Mouse (Mus musculus) v-Abl transformed pro-B cells (cell line): Measurements from ENCODE around the gene Cdc37.

Source experiments
- in situ Hi-C, 2 experiments: fragments of 400-800 bp; cut with MboI; formaldehyde crosslinking; loops; one replicate each; pipeline ENCODE4 v1.15.1; 2025; ENCODE audit not compliant: unreplicated experiment in 2 of 2

Gene Cdc37

DNA sequence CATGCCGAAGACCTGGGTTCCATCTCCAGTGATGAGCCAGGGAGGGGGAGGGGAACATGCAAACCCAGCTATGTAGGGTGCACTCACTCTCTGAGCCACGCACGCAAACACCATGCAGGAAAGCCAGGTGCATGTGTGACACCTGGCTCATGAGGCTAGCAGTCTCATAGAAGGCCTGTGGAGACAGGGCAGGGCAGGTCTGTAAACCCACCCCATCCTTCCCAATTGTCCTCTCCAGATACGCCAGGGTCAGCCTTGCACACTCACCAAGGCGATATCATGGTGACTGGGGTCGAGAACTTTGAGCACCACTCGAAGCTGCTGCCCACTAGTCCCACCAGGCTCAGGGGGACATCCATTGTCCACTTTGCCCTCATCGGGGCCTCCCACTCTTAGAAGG lies 34.7 kb downstream of the Cdc37 start:
- in situ Hi-C loops, result no loop called here

DNA sequence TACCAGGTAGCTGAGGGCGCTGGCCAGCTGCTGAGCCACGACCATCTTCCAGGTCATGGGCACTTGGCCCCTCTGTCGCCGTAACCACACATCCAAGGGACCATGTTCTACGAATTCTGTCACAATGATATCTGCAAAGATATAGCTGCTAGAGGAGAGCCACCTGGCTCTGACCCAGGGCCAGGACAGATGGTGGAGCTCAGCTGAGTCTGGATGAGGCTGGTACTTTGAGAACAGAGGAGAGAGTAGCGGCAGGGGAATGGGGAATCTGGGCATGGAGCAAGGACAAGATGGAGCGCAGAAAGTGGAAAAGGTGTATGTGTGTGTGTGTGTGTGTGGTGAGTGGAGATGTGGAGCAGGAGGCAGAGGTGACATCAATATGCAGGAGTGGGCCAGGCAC lies 35.6 kb downstream of the Cdc37 start:
- in situ Hi-C loops, result no loop called here

DNA sequence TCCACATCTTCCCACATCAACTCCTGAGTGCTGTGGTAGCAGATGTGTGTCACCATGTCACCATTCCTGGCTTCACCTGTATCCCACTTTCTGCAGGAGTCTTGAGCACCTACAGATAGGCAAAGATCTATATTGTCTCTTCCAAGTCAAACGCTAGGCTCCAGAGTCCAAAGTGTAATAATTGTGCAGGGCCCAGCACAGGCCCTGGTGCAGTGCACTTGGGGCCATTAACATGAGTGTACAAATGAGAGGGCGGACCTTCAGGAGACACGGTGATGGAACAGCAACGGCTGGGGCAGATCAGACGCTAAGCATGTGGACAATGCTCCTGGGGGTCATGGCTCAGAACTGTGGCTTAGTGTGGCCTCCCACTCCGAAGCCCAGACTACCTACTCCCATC lies 36.0 kb downstream of the Cdc37 start:
- in situ Hi-C loops, result no loop called here

DNA sequence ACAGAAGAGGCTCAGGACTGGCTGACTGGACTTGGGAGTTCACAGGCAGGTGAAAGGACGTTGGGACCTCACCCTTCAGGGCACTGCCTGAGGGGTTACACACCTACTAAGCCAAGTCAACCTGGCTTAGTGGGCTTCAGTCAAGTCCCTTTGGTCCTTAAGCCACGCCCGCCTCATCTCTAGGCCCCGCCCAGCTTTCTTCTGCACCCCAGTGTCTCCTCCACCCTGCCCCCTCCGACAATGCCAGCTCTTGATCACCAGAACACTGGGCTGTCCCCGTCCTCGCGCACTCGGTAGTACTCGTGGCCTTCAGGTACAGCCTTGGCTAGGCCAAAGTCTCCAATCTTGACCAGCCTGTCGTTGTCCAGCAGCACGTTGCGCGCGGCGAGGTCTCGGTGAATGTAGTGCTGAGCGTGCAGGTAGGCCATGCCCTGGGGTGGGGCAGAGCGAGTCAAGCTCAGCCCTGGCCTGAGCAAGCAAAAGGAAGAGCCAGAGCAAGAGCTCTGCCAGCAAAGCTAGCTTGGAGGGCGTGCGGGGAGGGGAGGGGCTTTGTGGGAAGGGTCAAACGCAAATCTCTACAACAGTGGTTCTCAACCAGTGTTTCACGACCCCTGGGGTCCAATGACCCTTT lies 42.1 kb downstream of the Cdc37 start:
- in situ Hi-C loops, result no loop called here

DNA sequence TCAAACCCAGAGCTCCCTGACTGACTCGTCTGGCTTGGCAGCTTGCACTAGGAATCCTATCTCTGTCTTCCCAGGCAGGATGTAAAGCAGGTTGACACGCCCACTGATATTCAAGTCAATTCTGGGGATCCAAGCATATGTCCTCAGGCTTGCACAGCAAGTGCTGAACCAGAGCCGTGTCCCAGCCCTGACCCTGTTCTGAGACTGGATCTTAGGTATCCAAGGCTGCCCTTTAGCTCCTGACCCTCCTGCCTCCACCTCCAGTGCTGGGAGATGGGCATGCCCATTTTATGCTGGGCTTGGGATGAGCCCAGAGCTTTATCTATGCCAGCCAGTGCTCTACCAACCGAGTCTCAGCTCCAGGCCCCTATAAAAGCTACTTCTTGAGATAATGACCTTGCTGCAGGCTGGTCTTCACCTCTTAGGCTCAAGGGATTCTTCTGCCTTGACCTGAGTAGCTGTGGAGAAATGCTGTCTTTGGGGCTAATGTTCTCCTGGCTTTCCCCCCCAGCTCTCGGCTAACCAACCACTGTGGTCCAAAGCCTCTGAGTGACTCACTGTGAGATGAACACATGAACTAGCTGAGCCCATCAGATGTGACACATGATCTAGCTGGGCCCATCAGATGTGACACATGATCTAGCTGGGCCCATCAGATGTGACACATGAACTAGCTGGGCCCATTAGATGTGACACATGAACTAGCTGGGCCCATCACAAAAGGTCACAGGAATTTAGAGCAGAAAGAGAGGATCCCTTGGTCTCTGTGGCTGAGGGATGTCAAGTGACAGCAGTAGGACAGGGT lies 43.8 kb downstream of the Cdc37 start:
- in situ Hi-C loops, result no loop called here

DNA sequence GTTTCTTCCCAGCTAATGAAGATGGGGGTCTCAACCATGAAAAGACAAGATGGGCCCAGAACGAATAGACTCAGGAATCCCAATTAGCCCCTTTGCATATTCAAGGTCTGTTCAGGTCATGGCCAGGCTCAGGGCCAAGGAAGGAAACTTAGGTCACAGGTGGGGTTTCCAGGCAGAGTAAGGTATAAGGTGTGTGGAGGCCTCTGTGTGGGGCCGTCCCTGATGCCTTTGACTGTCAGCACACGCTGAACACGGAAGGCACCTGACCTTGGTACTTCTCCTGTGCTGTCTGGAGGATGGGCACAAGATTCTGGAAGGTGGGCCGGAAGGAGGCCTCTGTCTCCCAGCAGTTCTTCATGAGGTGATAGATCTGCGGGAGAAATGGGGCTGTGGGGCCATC lies 45.0 kb downstream of the Cdc37 start:
- in situ Hi-C loops, result no loop called here

DNA sequence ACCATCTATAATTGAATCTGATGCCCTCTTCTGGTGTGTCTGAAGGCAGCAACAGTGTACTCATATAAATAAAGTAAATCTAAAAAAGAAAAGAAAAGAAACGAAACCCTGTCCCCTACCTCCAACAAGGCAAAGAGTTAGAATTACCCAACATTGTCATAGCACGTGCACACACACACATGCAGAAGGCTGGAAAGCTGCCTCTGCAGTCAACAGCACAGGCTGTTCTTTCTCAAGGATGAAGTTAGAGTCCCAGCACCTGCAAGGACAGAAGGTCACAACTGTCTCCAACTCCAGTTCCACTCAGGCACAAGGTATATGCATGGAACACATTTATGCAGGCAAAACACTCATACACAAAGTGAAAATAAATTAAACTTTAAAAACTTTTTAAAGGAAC lies 47.7 kb downstream of the Cdc37 start:
- in situ Hi-C loops, result no loop called here

DNA sequence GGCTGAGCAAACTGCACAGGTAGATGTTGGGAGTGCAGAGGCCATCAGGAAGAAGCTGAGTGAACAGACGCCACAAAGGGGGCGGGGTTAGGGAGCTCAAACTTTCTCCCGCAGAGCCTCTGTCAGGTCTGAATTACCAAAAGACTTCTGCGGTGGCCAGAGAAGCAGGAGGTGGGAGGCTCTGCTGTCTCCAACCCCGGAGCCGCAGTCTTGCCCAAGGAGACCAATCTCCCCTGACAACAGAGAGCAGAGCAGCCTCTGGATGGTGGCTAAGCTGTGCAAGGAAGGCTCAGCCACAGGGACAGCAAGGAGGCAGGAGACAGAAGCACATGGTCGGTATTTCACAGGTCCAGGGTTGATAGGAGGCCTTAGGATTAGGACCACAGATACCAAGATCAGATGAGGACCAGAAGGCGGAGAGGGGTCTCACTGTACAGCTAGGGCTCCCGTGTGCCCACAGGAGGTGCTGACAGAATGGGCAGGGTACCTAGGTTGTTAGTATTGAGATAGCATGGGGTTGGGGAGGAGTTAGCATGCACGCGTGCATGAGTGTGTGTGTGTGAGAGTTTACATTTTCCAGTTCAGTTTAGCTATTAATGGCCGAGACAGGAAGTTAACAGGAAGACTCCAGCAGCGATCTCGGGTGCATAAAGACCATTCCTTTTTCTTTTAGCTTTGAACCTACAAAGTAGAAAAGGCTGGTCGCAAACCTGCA lies 49.2 kb downstream of the Cdc37 start:
- in situ Hi-C loops, result no loop called here

DNA sequence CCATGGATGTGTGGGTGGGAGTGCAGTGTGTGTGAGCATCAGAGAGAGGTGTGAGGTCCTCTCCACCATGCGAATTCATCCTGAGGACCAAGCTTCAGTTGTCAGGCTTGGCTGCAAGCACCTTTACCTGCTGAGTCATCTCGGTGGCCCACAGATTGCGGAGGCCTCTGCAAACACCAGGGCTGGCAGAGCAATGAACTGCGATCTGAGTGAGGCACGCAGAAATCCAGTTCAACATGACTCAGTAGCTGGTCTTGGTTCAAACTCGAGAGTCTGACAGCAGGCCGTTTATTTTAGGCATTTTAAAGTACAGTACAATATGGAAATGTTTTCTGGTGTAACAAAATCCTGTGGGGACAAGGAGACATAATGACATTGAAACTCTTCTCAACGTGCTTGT lies 52.0 kb downstream of the Cdc37 start:
- in situ Hi-C loops, result no loop called here

DNA sequence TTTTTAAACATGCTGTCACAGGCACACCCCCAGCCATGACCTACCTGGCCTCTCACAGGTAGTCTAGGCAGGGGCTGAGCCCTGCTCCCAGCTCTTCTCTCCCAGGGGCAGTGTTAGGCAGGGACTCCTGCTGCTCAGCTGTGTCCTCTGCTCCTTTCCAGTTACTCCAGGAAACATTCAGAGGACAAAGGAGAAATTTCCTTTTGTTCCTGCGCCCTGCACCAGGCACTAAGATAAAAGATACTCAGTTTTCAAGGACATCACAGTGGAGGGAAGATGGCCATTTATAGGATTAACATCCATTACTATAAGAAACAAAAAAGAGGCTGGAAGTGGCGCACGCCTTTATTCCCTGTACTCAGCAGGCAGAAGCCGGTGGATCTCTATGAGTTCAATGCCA lies 53.8 kb downstream of the Cdc37 start:
- in situ Hi-C loops, result no loop called here

DNA sequence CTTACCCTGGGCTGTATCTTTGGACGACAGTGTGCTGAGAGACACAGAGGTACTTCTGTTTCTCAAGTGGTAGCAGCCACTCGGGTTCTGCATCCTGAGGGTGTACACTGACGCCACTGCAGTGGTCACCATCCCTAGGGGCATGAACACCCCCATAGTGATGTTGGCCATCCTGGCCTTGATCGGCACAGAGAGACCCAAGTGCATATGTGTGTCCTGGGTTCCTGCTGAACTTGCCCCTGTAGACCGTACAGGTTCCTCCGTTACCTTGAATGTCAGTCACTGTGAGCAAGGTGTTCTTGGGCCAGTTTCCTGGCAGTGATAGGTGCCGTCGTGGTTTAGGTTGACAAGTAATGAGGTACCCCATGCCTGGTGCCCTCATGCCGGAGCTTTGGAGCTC lies 56.4 kb downstream of the Cdc37 start:
- in situ Hi-C loops, result loop anchor here in 1 of 2 experiments (5.0 kb wide), 1 partner anchor 34 kb away; no protein-coding TSS in a partner anchor

DNA sequence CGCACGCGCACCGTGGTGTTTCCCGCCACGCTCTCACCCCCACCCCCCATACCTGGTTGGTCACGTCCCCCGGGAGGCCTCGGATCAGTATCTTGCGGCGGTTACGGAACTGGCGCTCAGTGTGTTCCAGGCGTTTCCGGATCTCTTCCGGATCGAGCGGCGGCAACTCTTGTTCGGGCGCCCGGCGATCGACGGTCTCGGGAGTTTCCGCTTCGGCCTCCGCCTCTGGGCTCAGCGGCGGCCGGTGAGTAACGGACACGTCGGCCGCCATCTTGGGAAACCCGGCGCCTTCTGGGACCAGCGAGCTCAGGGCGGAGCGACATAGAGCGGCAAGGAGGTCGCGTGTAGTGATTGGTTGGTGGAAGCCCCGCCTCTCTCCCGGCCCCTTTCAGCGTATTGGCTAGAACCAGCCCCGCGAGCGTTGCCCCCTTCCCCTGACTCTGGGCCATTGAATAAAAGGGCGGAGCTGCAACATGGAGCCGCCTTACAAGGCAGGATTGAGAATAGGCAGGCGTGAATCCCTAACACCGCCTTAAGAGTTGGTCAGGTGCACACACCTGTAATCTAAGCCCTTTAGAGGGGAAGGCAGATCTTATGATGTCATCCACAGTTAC lies 58.0 kb downstream of the Cdc37 start, which contains the start of the genes Gm38431 and Raver1:
Gm38431 (minus strand) TSS at position 291 of the 614 bp plus-strand sequence.
Raver1 (minus strand) TSS at position 302 of the 614 bp plus-strand sequence.
- in situ Hi-C loops, result loop anchor here in 1 of 2 experiments (5.0 kb wide), 1 partner anchor 35 kb away; no protein-coding TSS in a partner anchor

DNA sequence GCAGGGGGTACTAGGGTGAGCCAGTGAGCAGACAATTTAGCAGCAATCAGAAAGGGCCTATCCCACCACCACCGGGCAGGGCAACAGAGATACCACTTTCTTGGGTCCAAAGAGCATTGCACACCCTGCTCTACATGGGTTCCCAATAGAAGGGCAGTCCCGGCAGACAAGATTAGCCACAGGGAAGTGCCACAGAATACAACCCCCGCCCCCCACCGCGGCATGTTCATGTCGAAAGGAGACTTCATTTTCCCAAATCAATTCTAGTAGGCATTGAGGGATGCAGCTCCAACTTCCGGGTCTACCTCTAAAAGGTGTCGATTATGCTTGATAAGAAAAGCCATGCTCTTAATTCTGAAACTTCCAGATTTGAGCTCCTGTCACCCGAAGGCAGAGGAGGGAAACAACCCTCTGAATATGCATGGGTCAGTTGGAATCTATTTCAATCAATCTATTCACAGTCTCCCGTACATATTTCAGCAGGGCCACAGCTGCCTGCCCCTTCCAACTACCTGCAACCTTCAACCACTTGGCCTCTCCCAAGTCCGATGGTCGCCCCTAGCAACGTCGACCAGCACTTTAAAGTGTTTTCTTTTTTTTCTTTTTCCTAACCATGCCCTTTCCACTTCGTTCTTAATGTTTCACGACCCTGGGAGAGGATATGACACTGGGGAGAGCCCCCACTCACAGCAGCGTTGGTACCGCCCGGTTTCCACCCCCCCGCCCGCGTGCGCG lies 58.6 kb downstream of the Cdc37 start:
- in situ Hi-C loops, result loop anchor here in 1 of 2 experiments (5.0 kb wide), 1 partner anchor 36 kb away; no protein-coding TSS in a partner anchor

DNA sequence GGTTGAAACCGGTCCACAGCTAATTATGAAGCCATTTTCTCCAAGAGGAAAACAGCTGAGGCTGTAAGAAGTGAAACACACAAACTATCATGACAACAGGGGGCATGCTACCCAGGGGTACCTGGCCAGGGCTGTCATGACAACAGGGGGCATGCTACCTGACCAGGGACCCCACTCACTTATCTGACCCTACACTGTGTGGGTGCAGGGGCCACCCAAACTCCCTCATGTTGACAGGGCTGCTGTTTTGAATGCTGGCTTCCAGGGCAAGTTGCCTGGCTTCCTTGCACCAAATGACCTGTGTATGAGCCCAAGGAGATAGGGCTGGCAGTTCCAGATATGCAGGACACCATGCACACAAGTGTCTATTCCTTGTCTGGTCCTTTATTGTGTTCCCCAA lies 59.2 kb downstream of the Cdc37 start:
- in situ Hi-C loops, result loop anchor here in 1 of 2 experiments (5.0 kb wide), 1 partner anchor 37 kb away; no protein-coding TSS in a partner anchor

DNA sequence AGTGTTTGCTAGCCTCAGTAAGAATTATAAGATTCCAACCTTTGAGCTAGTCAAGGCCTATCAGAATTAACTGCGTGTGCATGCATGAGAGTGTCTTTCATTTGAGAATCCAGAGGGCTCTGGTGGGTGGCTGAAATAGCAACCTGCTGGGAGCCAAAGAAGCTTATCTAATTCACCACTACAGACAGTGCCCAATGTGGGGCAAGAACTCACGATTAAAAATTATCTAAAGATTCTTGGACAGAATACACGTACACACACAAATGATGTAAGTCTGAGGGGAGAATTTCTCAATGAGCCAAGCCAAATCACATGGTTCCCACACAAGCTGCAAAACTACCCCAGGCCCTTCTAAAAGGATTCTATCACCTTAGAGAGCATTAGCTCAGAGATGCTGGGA lies 66.5 kb downstream of the Cdc37 start:
- in situ Hi-C loops, result no loop called here
